Mouse (Mus musculus) CH12.LX (cell line): Measurements from ENCODE around the gene Tbc1d14. TPM values are rescaled to one million over a fixed set of nuclear protein-coding genes. Genes with fewer than 3 reads are reported as not detected.

Source experiments
- DNase-seq: peaks from one replicate; pipeline ENCODE4 v3.0.0-alpha.2; 2013; ENCODE audit errors: extremely low read depth
- H3K27ac ChIP-seq: 2 replicates; pipeline ENCODE4 v1.5.1; 2012; ENCODE audit warnings: low read depth, mild to moderate bottlenecking, control low read depth, moderate library complexity; ENCODE audit not compliant: insufficient read depth
- H3K27me3 ChIP-seq: replicated peaks from 2 replicates; pipeline ENCODE3; 2012; ENCODE audit warnings: inconsistent platforms
- H3K36me3 ChIP-seq, 2 experiments: replicated peaks in 1 of 2; 2 replicates each; pipeline versions ENCODE3 to v1.6.1; 2012; ENCODE audit warnings: inconsistent platforms in 1 of 2, low read length in 1 of 2, mild to moderate bottlenecking in 1 of 2, mixed read lengths in 1 of 2, moderate library complexity in 1 of 2; ENCODE audit not compliant: control insufficient read depth in 1 of 2, insufficient read depth in 1 of 2
- H3K4me1 ChIP-seq, 2 experiments: 2 replicates each; pipeline ENCODE4 v1.6.1; 2012; ENCODE audit warnings: inconsistent platforms in 1 of 2, moderate library complexity in 1 of 2; ENCODE audit not compliant: insufficient read depth in 2 of 2, control insufficient read depth in 1 of 2
- H3K4me2 ChIP-seq: 2 replicates; pipeline ENCODE4 v1.6.1; 2012; ENCODE audit warnings: low read depth, mild to moderate bottlenecking, control low read depth; ENCODE audit not compliant: poor library complexity, insufficient read depth, severe bottlenecking
- H3K4me3 ChIP-seq, 3 experiments: fragments of 150-350 bp in 1 of 3; sonication (generic) in 1 of 3; replicated peaks in 1 of 3; 2 replicates each; pipeline versions ENCODE3 to v1.5.1; 2011 to 2012; ENCODE audit warnings: low read depth in 2 of 3, low read length in 2 of 3, mild to moderate bottlenecking in 2 of 3, moderate library complexity in 2 of 3, control low read depth in 1 of 3, improper control_type of control experiment in 1 of 3, inconsistent platforms in 1 of 3, mixed read lengths in 1 of 3; ENCODE audit not compliant: poor library complexity in 1 of 3
- H3K79me2 ChIP-seq: replicated peaks from 2 replicates; pipeline ENCODE4 v1.6.1; 2012; ENCODE audit warnings: mild to moderate bottlenecking, moderate library complexity; ENCODE audit not compliant: control insufficient read depth, poor library complexity, insufficient read depth, severe bottlenecking; ENCODE audit errors: extremely low read depth
- H3K9ac ChIP-seq: 2 replicates; pipeline ENCODE4 v1.6.1; 2012; ENCODE audit warnings: low read depth, mild to moderate bottlenecking, control low read depth, moderate library complexity; ENCODE audit not compliant: insufficient read depth
- H3K9me3 ChIP-seq: replicated peaks from 2 replicates; pipeline ENCODE3; 2012; ENCODE audit warnings: low read length, inconsistent platforms, mixed read lengths
- CTCF ChIP-seq, 2 experiments: IDR thresholded peaks in 1 of 2; conservative IDR thresholded peaks in 1 of 2; 2 replicates each; pipeline ENCODE4 v1.5.1; 2011 to 2012; ENCODE audit warnings: low read depth in 2 of 2, low read length in 2 of 2, improper control_type of control experiment in 1 of 2, inconsistent platforms in 1 of 2, mild to moderate bottlenecking in 1 of 2, moderate library complexity in 1 of 2
- EP300 ChIP-seq: IDR thresholded peaks from 2 replicates; pipeline ENCODE4 v1.6.1; 2011; ENCODE audit warnings: low read length, improper control_type of control experiment
- ETS1 ChIP-seq: conservative IDR thresholded peaks from 2 replicates; pipeline ENCODE4 v1.6.1; 2012; ENCODE audit warnings: low read depth, mild to moderate bottlenecking, inconsistent platforms, low read length, improper control_type of control experiment, moderate library complexity
- GABPA ChIP-seq: IDR thresholded peaks from 2 replicates; pipeline ENCODE4 v1.6.1; 2012; ENCODE audit warnings: low read depth, low read length, improper control_type of control experiment, inconsistent platforms; ENCODE audit not compliant: insufficient replicate concordance
- HCFC1 ChIP-seq: IDR thresholded peaks from 2 replicates; pipeline ENCODE4 v1.6.1; 2012; ENCODE audit warnings: low read depth, mild to moderate bottlenecking, inconsistent platforms, low read length, improper control_type of control experiment
- JUN ChIP-seq: IDR thresholded peaks from 2 replicates; pipeline ENCODE4 v1.6.1; 2011; ENCODE audit warnings: low read depth, mild to moderate bottlenecking, low read length, improper control_type of control experiment, moderate library complexity; ENCODE audit not compliant: insufficient read depth
- JUND ChIP-seq: conservative IDR thresholded peaks from 2 replicates; pipeline ENCODE4 v1.6.1; 2011; ENCODE audit warnings: low read depth, low read length, improper control_type of control experiment
- KAT2A ChIP-seq: IDR thresholded peaks from 2 replicates; pipeline ENCODE4 v1.6.1; 2012; ENCODE audit warnings: low read length, improper control_type of control experiment, inconsistent platforms; ENCODE audit not compliant: insufficient replicate concordance
- MAX ChIP-seq: IDR thresholded peaks from 2 replicates; pipeline ENCODE4 v1.6.1; 2011; ENCODE audit warnings: low read length, improper control_type of control experiment
- MAZ ChIP-seq: IDR thresholded peaks from 2 replicates; pipeline ENCODE4 v1.6.1; 2012; ENCODE audit warnings: low read depth, mild to moderate bottlenecking, inconsistent platforms, low read length, improper control_type of control experiment, moderate library complexity
- MXI1 ChIP-seq: IDR thresholded peaks from 2 replicates; pipeline ENCODE4 v1.6.1; 2011; ENCODE audit warnings: mild to moderate bottlenecking, low read depth, low read length, improper control_type of control experiment
- PAX5 ChIP-seq: IDR thresholded peaks from 2 replicates; pipeline ENCODE4 v1.6.1; 2012; ENCODE audit warnings: low read length, inconsistent platforms, mixed read lengths
- POLR2A ChIP-seq: IDR thresholded peaks from 2 replicates; pipeline ENCODE4 v1.6.1; 2011; ENCODE audit warnings: low read depth, mild to moderate bottlenecking, improper control_type of control experiment, low read length
- POLR2AphosphoS2 ChIP-seq: IDR thresholded peaks from 2 replicates; pipeline ENCODE4 v1.6.1; 2011; ENCODE audit warnings: low read depth, low read length, improper control_type of control experiment
- RAD21 ChIP-seq: IDR thresholded peaks from 2 replicates; pipeline ENCODE4 v1.6.1; 2011; ENCODE audit warnings: low read depth, mild to moderate bottlenecking, low read length, improper control_type of control experiment, moderate library complexity
- SMC3 ChIP-seq: IDR thresholded peaks from 2 replicates; pipeline ENCODE4 v1.6.1; 2011; ENCODE audit warnings: low read depth, low read length, improper control_type of control experiment
- TBP ChIP-seq: conservative IDR thresholded peaks from 2 replicates; pipeline ENCODE4 v1.6.1; 2011; ENCODE audit warnings: low read depth, low read length, improper control_type of control experiment
- TCF12 ChIP-seq: IDR thresholded peaks from 2 replicates; pipeline ENCODE4 v1.6.1; 2014; ENCODE audit warnings: low read depth, mild to moderate bottlenecking, inconsistent platforms, low read length, improper control_type of control experiment
- UBTF ChIP-seq: IDR thresholded peaks from 2 replicates; pipeline ENCODE4 v1.6.1; 2012; ENCODE audit warnings: low read depth, mild to moderate bottlenecking, inconsistent platforms, low read length, improper control_type of control experiment, moderate library complexity
- USF2 ChIP-seq: conservative IDR thresholded peaks from 2 replicates; pipeline ENCODE4 v1.6.1; 2011; ENCODE audit warnings: low read depth, low read length, improper control_type of control experiment
- ZC3H11A ChIP-seq: IDR thresholded peaks from 2 replicates; pipeline ENCODE4 v1.6.1; 2012; ENCODE audit warnings: low read depth, mild to moderate bottlenecking, inconsistent platforms, low read length, improper control_type of control experiment
- ZKSCAN1 ChIP-seq: IDR thresholded peaks from 2 replicates; pipeline ENCODE4 v1.6.1; 2012; ENCODE audit warnings: low read depth, inconsistent platforms, low read length, improper control_type of control experiment, borderline replicate concordance
- dilution Hi-C: fragments of 300-500 bp; cut with MboI; formaldehyde crosslinking; loops from 2 replicates; pipeline ENCODE4 v1.14.3; 2020; ENCODE audit warnings: low sequenced_read_pairs; ENCODE audit not compliant: extremely low pct_unique_long_range_greater_than_20kb, extremely low pct_ligation_motif_present
- in situ Hi-C: fragments of 300-500 bp; cut with MboI; formaldehyde crosslinking; loops from 3 replicates; pipeline ENCODE4 v1.14.3; 2019; ENCODE audit warnings: low sequenced_read_pairs, low pct_ligation_motif_present, low pct_unique_long_range_greater_than_20kb, mixed read lengths
- polyA plus RNA-seq: library from polyadenylated mRNA; unstranded; fragments of >175 nt; gene quantifications from 2 replicates; pipeline ENCODE4 v1.2.1, GENCODE M21; 2012; ENCODE audit warnings: low read depth; ENCODE audit not compliant: insufficient read length
- total RNA-seq, 2 experiments: library from RNA; depleted of rRNA; stranded (reverse); fragments of 300-350 nt in 1 of 2; fragments of >200 nt in 1 of 2; gene quantifications; 2 replicates each; pipeline ENCODE4 v1.2.3; 2012 to 2014

Gene Tbc1d14
- total and polyA plus RNA-seq, 3 experiments: 5.7 to 29.1 (median 10.1) TPM

DNA sequence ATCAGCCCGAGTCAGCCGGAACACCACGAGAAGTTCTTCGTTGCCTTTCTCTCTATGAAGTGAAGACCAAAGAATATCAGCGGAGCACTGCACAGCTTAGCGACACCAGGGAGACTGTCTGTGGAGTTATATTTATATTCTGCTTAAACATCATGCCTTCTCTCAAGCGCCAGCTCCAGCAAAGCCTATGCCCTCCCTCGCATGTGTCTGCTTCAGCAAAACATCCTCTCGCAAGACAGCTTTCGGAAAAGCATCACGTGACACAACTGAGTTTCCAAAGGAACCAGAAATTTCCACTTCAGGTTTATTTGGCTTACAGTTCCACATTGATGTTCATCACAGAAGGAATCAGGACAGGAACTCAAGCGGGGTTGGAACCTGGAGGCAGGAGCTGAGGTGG lies 145.2 kb downstream of the Tbc1d14 start:
- H3K27me3 ChIP-seq: peaks cover 81% of the 10 kb centered on the region
- H3K36me3 ChIP-seq: no peaks in the 10 kb centered on the region
- DNase-seq: no peak
- H3K4me2 ChIP-seq: no peak overlapping the region
- H3K79me2 ChIP-seq: no peaks in the 10 kb centered on the region
- H3K9me3 ChIP-seq: peaks cover 3% of the 10 kb centered on the region
- no peak overlapping the region for H3K9ac ChIP-seq
- in situ Hi-C loops: no loop called here
- TF ChIP-seq TCF12: no peak
- TF ChIP-seq RAD21: no peak
- no peak for TF ChIP-seq TBP
- TF ChIP-seq MAZ: no peak
- TF ChIP-seq KAT2A: no peak
- no peak for TF ChIP-seq POLR2A
- TF ChIP-seq ETS1: no peak
- TF ChIP-seq POLR2AphosphoS2: no peak
- TF ChIP-seq PAX5: no peak
- TF ChIP-seq JUN: no peak
- TF ChIP-seq MXI1: no peak
- no peak for TF ChIP-seq SMC3
- TF ChIP-seq JUND: no peak
- no peak for TF ChIP-seq HCFC1
- no peak for TF ChIP-seq ZKSCAN1
- TF ChIP-seq USF2: no peak
- H3K4me3 ChIP-seq: no peak overlapping the region
- peaks cover 4 to 11% of the 10 kb centered on the region in 2 experiments; a peak in 2 of 4 replicates for H3K4me1 ChIP-seq
- dilution Hi-C loops: no loop called here
- no peak overlapping the region for H3K27ac ChIP-seq

DNA sequence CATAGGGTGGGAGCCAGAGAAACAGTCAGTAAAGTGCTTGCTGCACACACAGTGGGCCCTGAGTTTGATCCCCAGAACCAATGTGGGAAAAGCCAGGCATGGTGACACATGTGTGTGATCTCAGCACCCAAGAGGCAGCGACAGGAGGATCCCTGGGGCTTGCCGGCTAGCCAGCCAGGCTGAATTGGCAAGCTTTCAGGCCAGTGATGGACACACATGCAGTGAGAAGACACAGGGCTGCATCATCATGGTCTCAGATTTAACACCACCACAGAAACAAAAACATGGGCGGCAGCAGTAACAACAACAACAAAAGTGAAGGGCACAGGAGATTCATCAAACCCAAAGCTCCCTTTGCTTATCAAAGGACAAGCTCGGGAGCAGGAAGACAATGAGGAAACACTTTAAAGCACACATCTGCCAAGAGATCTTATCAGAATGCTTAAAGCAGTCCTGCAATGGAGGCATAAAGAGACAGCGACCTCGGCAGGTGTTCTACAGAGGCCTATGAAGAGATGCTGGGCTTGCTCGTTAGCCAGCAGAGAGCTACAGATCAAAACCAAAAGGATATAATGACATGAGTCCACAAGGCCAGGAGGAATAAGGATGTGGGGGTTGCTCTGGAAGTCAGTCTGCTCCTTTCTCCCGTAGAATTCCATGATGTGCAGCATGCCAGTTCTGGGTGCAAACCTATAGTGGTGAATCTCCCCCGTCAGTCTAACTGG lies 146.7 kb downstream of the Tbc1d14 start:
- in situ Hi-C loops (no loop called here), dilution Hi-C loops (no loop called here)
- H3K9me3 ChIP-seq: peaks cover 3% of the 10 kb centered on the region
- H3K4me2 ChIP-seq: no peak overlapping the region
- no peak overlapping the region for H3K4me3 ChIP-seq
- TF ChIP-seq MAX (no peak), CTCF (conservative IDR thresholded peaks at IDR 0.05 in 1 of 2, IDR thresholded peaks at IDR 0.05 in 1 of 2; ENCODE audit: low read depth in 2 of 2, low read length in 2 of 2) (no peak), ZC3H11A (no peak), UBTF (no peak), KAT2A (no peak), EP300 (no peak), JUN (no peak), GABPA (no peak), POLR2A (no peak), SMC3 (no peak)
- H3K27ac ChIP-seq: no peak overlapping the region
- H3K4me1 ChIP-seq: peaks cover 2 to 8% of the 10 kb centered on the region in 2 experiments; a peak in 2 of 4 replicates
- no peak overlapping the region for H3K9ac ChIP-seq
- no peaks in the 10 kb centered on the region for H3K79me2 ChIP-seq
- peaks cover 85% of the 10 kb centered on the region for H3K27me3 ChIP-seq
- DNase-seq: no peak
- H3K36me3 ChIP-seq: no peaks in the 10 kb centered on the region
